Mouse (Mus musculus): ENCODE measurements around the gene Ttf2. TPM values are rescaled to one million over a fixed set of nuclear protein-coding genes. Genes with fewer than 3 reads are reported as not detected.

Ttf2 gene
- polyA plus RNA-seq, 1 experiment = 3.2 TPM

DNA sequence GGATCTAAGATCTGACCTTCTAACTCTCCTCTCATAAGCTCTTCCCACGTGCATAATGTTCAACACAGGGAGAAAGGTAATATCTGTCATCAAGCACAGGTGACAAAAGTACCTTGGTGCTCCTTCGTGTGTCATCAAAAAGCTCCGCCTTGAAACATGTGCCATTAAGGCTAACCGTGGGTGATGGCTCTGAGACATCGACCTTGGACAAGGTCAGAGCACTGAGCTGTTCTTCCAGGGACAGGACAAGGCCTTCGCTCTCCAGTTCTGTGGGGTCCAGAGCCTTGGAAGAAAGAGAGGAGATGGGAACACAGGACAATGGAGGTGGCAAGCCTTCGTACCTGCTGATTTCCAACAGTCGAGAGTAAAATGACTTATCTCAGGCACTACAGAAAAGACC, 22.2 kb downstream of the Ttf2 start:
- no peak overlapping the region for H3K27ac ChIP-seq (ENCODE audit: insufficient read depth, low read depth, low read length)
- no peak overlapping the region for H3K4me3 ChIP-seq (ENCODE audit: insufficient read depth, low read depth, low read length)
- no peaks in the 10 kb centered on the region for H3K4me1 ChIP-seq (ENCODE audit: control insufficient read depth, insufficient read depth, low read length)
- no peak for TF ChIP-seq CTCF (conservative IDR thresholded peaks at IDR 0.05; ENCODE audit: insufficient read depth, insufficient read length, low read depth, low read length)
- no peak for TF ChIP-seq POLR2A (IDR thresholded peaks at IDR 0.05; ENCODE audit: low read depth, low read length)
- no peak for DNase-seq
- 92% methylated on average over 8 of the region's 8 CpGs for WGBS
- H3K27me3 ChIP-seq (replicated peaks; ENCODE audit: control insufficient read depth, insufficient read depth, low read length) = no peaks in the 10 kb centered on the region
- H3K36me3 ChIP-seq (ENCODE audit: control insufficient read depth, insufficient read depth, low read length) = no peaks in the 10 kb centered on the region; the same call in 1 of the 2 replicates

DNA sequence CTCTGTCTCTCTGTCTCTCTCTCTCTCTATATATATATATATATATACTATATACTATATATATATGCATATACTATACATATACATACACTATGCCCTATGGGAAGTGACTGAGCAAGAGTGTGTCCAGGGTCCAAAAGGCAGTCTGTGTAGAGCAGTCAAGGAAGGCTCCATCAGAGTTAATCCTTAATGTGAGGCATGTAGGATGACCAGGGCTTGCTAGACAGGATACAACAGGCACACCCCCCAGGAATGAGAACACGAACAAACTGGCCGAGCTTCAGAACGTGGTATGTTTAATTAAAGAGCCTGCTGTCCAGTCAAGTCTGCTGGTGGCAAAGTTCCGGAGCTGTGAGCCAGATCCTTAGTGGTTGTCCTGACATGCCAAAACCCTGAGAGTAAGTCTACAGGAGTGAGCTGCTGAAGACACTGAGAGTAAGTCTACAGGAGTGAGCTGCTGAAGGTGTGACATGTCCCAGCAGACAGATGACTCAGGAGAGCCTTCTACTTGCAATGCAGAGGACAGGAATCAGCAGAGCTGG, 28.9 kb downstream of the Ttf2 start:
- no peak for TF ChIP-seq CTCF (conservative IDR thresholded peaks at IDR 0.05; ENCODE audit: insufficient read depth, insufficient read length, low read depth, low read length)
- TF ChIP-seq POLR2A (IDR thresholded peaks at IDR 0.05; ENCODE audit: low read depth, low read length) = no peak
- no peaks in the 10 kb centered on the region for H3K27me3 ChIP-seq (replicated peaks; ENCODE audit: control insufficient read depth, insufficient read depth, low read length)
- no peak overlapping the region for H3K27ac ChIP-seq (ENCODE audit: insufficient read depth, low read depth, low read length)
- no peak for DNase-seq
- WGBS = 68% methylated on average over 4 of the region's 4 CpGs
- H3K4me1 ChIP-seq (ENCODE audit: control insufficient read depth, insufficient read depth, low read length) = no peaks in the 10 kb centered on the region
- H3K36me3 ChIP-seq (ENCODE audit: control insufficient read depth, insufficient read depth, low read length) = no peaks in the 10 kb centered on the region
- no peak overlapping the region for H3K4me3 ChIP-seq (ENCODE audit: insufficient read depth, low read depth, low read length)

DNA sequence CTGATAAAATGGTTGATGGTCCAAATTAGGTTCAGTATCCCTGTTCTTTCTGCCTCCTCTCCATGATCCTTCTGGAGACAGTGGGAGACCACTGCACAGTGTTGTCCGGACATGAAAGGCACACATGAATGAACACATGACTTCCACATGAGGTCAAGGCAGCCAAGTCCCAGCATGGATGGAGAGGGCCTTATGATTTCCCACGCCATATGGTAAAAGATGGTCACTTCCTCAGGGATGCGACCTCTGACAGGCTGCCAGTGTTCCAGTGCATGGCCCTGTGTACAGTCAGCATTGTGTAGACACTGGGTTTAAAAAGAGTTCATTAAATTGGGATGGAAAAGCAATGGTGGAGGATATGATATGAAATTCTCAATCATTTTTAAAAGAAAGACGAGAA, 31.3 kb downstream of the Ttf2 start:
- no peaks in the 10 kb centered on the region for H3K27me3 ChIP-seq (replicated peaks; ENCODE audit: control insufficient read depth, insufficient read depth, low read length)
- no peak for DNase-seq
- H3K27ac ChIP-seq (ENCODE audit: insufficient read depth, low read depth, low read length) = no peak overlapping the region
- no peaks in the 10 kb centered on the region for H3K36me3 ChIP-seq (ENCODE audit: control insufficient read depth, insufficient read depth, low read length)
- no peak overlapping the region for H3K4me3 ChIP-seq (ENCODE audit: insufficient read depth, low read depth, low read length)
- H3K4me1 ChIP-seq (ENCODE audit: control insufficient read depth, insufficient read depth, low read length) = no peaks in the 10 kb centered on the region
- TF ChIP-seq POLR2A (IDR thresholded peaks at IDR 0.05; ENCODE audit: low read depth, low read length) (no peak), CTCF (conservative IDR thresholded peaks at IDR 0.05; ENCODE audit: insufficient read depth, insufficient read length, low read depth, low read length) (no peak)
- 95% methylated on average over 4 of the region's 4 CpGs for WGBS

GRCm38 (mm10) chr3:100936201-100936600, 33.3 kb downstream of the Ttf2 start:
- Histone ChIP-seq H3K4me3 (ENCODE audit: insufficient read depth, low read depth, low read length) (no peak overlapping the region), H3K4me1 (ENCODE audit: control insufficient read depth, insufficient read depth, low read length) (no peaks in the 10 kb centered on the region), H3K27ac (ENCODE audit: insufficient read depth, low read depth, low read length) (no peak overlapping the region), H3K36me3 (ENCODE audit: control insufficient read depth, insufficient read depth, low read length) (no peaks in the 10 kb centered on the region), H3K27me3 (replicated peaks; ENCODE audit: control insufficient read depth, insufficient read depth, low read length) (no peaks in the 10 kb centered on the region)
- TF ChIP-seq POLR2A (IDR thresholded peaks at IDR 0.05; ENCODE audit: low read depth, low read length) = no peak
- no peak for TF ChIP-seq CTCF (conservative IDR thresholded peaks at IDR 0.05; ENCODE audit: insufficient read depth, insufficient read length, low read depth, low read length)
- no peak for DNase-seq
- 98% methylated on average over 6 of the region's 6 CpGs for WGBS

GRCm38 (mm10) chr3:100935521-100935920, 33.9 kb downstream of the Ttf2 start:
- H3K27me3 ChIP-seq (replicated peaks; ENCODE audit: control insufficient read depth, insufficient read depth, low read length) = no peaks in the 10 kb centered on the region
- H3K4me1 ChIP-seq (ENCODE audit: control insufficient read depth, insufficient read depth, low read length) = no peaks in the 10 kb centered on the region
- no peak for DNase-seq
- TF ChIP-seq POLR2A (IDR thresholded peaks at IDR 0.05; ENCODE audit: low read depth, low read length) (no peak), CTCF (conservative IDR thresholded peaks at IDR 0.05; ENCODE audit: insufficient read depth, insufficient read length, low read depth, low read length) (no peak)
- H3K4me3 ChIP-seq (ENCODE audit: insufficient read depth, low read depth, low read length) = no peak overlapping the region
- H3K36me3 ChIP-seq (ENCODE audit: control insufficient read depth, insufficient read depth, low read length) = no peaks in the 10 kb centered on the region
- WGBS = 83% methylated on average over 6 of the region's 6 CpGs
- H3K27ac ChIP-seq (ENCODE audit: insufficient read depth, low read depth, low read length) = no peak overlapping the region

DNA sequence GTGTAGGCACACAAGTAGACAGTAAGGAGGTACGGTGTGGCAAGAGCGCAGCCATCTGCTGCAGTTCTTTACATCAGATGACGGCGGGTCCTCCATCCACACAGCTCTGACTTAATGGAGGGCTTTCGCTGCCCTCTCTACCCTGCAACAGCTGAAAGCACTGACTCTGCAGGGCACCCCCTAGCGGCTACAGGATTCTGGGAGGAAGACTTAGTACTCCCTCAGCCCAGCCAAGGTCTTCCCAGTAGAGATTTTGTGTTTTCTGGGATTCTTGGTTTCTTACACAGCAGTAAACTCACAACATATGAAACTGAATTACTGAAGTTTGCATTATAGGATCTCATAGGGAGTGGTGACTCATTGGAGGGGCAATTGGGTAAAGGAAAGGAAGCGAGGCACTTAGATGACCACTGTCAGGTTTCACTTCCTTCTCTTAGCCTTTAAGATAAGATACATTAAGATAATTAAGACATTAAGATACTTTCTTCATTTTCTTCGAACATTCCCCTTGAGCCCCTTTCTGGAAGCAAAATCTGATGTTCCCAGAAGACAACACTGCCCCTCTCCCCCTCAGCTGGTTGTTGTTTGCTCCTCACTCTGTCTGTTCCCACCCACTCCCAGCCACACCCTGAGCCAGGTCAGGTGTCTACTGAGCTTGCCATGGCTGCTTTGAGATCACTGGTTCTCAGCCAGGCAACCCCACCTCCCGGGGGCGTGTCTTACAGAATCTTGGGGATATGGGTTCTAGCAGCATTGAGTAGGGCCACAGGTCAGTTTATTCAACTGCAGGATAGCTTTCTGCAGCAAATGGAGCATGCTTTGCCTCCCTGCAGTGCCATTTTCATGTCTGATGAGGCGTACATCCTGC, 37.2 kb downstream of the Ttf2 start:
- Histone ChIP-seq H3K36me3 (ENCODE audit: control insufficient read depth, insufficient read depth, low read length) (no peaks in the 10 kb centered on the region), H3K4me1 (ENCODE audit: control insufficient read depth, insufficient read depth, low read length) (no peaks in the 10 kb centered on the region), H3K27ac (ENCODE audit: insufficient read depth, low read depth, low read length) (no peak overlapping the region), H3K27me3 (replicated peaks; ENCODE audit: control insufficient read depth, insufficient read depth, low read length) (no peaks in the 10 kb centered on the region), H3K4me3 (ENCODE audit: insufficient read depth, low read depth, low read length) (no peak overlapping the region)
- TF ChIP-seq POLR2A (IDR thresholded peaks at IDR 0.05; ENCODE audit: low read depth, low read length) (no peak), CTCF (conservative IDR thresholded peaks at IDR 0.05; ENCODE audit: insufficient read depth, insufficient read length, low read depth, low read length) (peak; percentile 29; the same call in 1 of the 2 replicates)
- WGBS = 78% methylated on average over 11 of the region's 11 CpGs
- DNase-seq = no peak

- Histone ChIP-seq H3K4me3 (ENCODE audit: insufficient read depth, low read depth, low read length) (no peak overlapping the region), H3K27me3 (replicated peaks; ENCODE audit: control insufficient read depth, insufficient read depth, low read length) (no peaks in the 10 kb centered on the region), H3K27ac (ENCODE audit: insufficient read depth, low read depth, low read length) (no peak overlapping the region), H3K36me3 (ENCODE audit: control insufficient read depth, insufficient read depth, low read length) (no peaks in the 10 kb centered on the region), H3K4me1 (ENCODE audit: control insufficient read depth, insufficient read depth, low read length) (no peaks in the 10 kb centered on the region)
- 95% methylated on average over 23 of the region's 23 CpGs for WGBS
- no peak for DNase-seq
- TF ChIP-seq POLR2A (IDR thresholded peaks at IDR 0.05; ENCODE audit: low read depth, low read length) = no peak
- TF ChIP-seq CTCF (conservative IDR thresholded peaks at IDR 0.05; ENCODE audit: insufficient read depth, insufficient read length, low read depth, low read length) = no peak
These were observed 38.0 kb downstream of the Ttf2 start for GRCm38 (mm10) chr3:100931332-100932076.

All from kidney, adult 2 months (tissue).